Mouse (Mus musculus) lung, postnatal 0 days (tissue): ENCODE results near the gene Surf6.

ENCODE experiments used
- CTCF ChIP-seq: IDR thresholded peaks from 2 replicates; pipeline ENCODE4 v1.5.1; 2016; ENCODE audit warnings: antibody characterized with exemption, mild to moderate bottlenecking
- EP300 ChIP-seq: IDR thresholded peaks from 2 replicates; pipeline ENCODE4 v1.6.1; 2016; ENCODE audit warnings: antibody characterized with exemption, mild to moderate bottlenecking, control low read depth

DNA sequence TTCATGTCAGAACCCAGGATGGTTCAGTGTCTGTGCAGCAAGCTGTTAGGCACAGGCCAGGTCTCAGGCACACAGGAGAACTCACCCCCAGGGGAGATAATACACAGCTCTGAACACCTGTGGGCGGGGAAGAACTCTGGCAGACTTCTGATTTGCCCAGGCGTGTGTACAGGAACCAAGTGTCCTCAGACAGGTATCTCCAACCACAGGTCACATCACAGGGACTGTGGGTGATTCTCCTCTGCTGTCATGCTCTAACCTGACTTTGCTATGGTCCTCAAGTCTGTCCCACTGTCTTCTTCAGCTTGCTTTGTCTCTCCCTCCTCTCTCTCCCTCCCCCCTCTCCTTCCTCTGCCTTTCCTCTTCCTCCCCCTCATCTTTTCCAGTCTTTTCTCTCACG is 37.8 kb downstream of the Surf6 start, which contains the start of gene Abo:
- TF ChIP-seq CTCF (no peak), EP300 (no peak)
